Mouse (Mus musculus) midbrain, embryonic 14.5 days (tissue): Measurements from ENCODE around the gene Mybph. TPM values are rescaled to one million over a fixed set of nuclear protein-coding genes. Genes with fewer than 3 reads are reported as not detected.

Source experiments
- ATAC-seq: fragments of 200-750 bp; cut with Nextera tagmentation; 2 replicates; pipeline ENCODE4 v1.8.0; 2017; ENCODE audit warnings: moderate number of reproducible peaks, moderate library complexity; ENCODE audit not compliant: low FRiP score, low TSS enrichment
- DNase-seq: peaks from one replicate; pipeline ENCODE4 v3.0.0-alpha.2; 2015
- H3K27ac ChIP-seq: fragments of 300-500 bp; sonication (generic); replicated peaks from 2 replicates; pipeline ENCODE4 v1.5.1; 2014; ENCODE audit warnings: mild to moderate bottlenecking, low read depth, low read length, moderate library complexity
- H3K27me3 ChIP-seq: fragments of 300-500 bp; sonication (generic); 2 replicates; pipeline ENCODE4 v1.6.1; 2014; ENCODE audit warnings: low read length, control low read depth, mixed read lengths; ENCODE audit not compliant: control insufficient read depth, insufficient read depth
- H3K36me3 ChIP-seq: fragments of 300-500 bp; sonication (generic); 2 replicates; pipeline ENCODE4 v1.6.1; 2014; ENCODE audit warnings: low read length, control low read depth; ENCODE audit not compliant: control insufficient read depth, insufficient read depth
- H3K4me1 ChIP-seq: fragments of 300-500 bp; sonication (generic); 2 replicates; pipeline ENCODE4 v1.6.1; 2014; ENCODE audit warnings: mild to moderate bottlenecking, antibody characterized with exemption, low read length, control low read depth; ENCODE audit not compliant: control insufficient read depth, insufficient read depth
- H3K4me2 ChIP-seq: fragments of 300-500 bp; sonication (generic); 2 replicates; pipeline ENCODE4 v1.6.1; 2014; ENCODE audit warnings: mild to moderate bottlenecking, low read length, moderate library complexity
- H3K4me3 ChIP-seq: fragments of 300-500 bp; sonication (generic); replicated peaks from 2 replicates; pipeline ENCODE4 v1.5.1; 2014; ENCODE audit warnings: low read depth, low read length
- H3K9ac ChIP-seq: fragments of 300-500 bp; sonication (generic); replicated peaks from 2 replicates; pipeline ENCODE4 v1.6.1; 2014; ENCODE audit warnings: mild to moderate bottlenecking, low read length, moderate library complexity
- H3K9me3 ChIP-seq: fragments of 300-500 bp; sonication (generic); 2 replicates; pipeline ENCODE4 v1.6.1; 2016; ENCODE audit warnings: low read length, control low read depth, mixed read lengths; ENCODE audit not compliant: control insufficient read depth
- WGBS: fragments of 180-500 bp; shearing (Covaris S2); extraction: QIAGEN DNeasy Blood & Tissue Kit; methylation state at CpG from one replicate; pipeline ENCODE4 v1.1.7; 2014; 5-methylcytosine and 5-hydroxymethylcytosine counted together
- polyA plus RNA-seq: library from polyadenylated mRNA; unstranded; fragments of >200 nt; fragmentation: Nextera tagmentation; extraction: Ambion mirVana; gene quantifications from 2 replicates; pipeline ENCODE4 v1.2.1, GENCODE M21; 2014

Mybph gene
- polyA plus RNA-seq, 1 experiment from 2014 or later = 0.12 TPM

GRCm38 (mm10) chr1:134192024-134192423, 1.2 kb upstream of the Mybph start:
- no peak overlapping the region for H3K27ac ChIP-seq
- 68% methylated on average over 4 of the region's 4 CpGs for WGBS
- H3K4me1 ChIP-seq = peaks cover 22% of the 10 kb centered on the region
- H3K4me3 ChIP-seq = no peak overlapping the region
- no peak overlapping the region for H3K9ac ChIP-seq
- H3K27me3 ChIP-seq = no peaks in the 10 kb centered on the region
- DNase-seq (no peak), ATAC-seq (no peak)
- no peaks in the 10 kb centered on the region for H3K9me3 ChIP-seq
- no peaks in the 10 kb centered on the region for H3K36me3 ChIP-seq
- H3K4me2 ChIP-seq = no peak overlapping the region

- Histone ChIP-seq H3K27ac (no peak overlapping the region), H3K27me3 (no peaks in the 10 kb centered on the region), H3K9ac (no peak overlapping the region), H3K4me2 (no peak overlapping the region), H3K9me3 (no peaks in the 10 kb centered on the region), H3K4me1 (peaks cover 9% of the 10 kb centered on the region), H3K4me3 (no peak overlapping the region), H3K36me3 (no peaks in the 10 kb centered on the region)
- ATAC-seq = no peak
- no peak for DNase-seq
- WGBS = 73% methylated on average over 7 of the region's 7 CpGs
Measured at GRCm38 (mm10) chr1:134193674-134194197, 488 bp downstream of the Mybph start.

- WGBS = 80% methylated on average over 16 of the region's 16 CpGs
- Histone ChIP-seq H3K4me2 (no peak overlapping the region), H3K27me3 (no peaks in the 10 kb centered on the region), H3K27ac (no peak overlapping the region), H3K4me3 (no peak overlapping the region), H3K9ac (no peak overlapping the region), H3K36me3 (no peaks in the 10 kb centered on the region), H3K4me1 (peaks cover 1% of the 10 kb centered on the region), H3K9me3 (no peaks in the 10 kb centered on the region)
- DNase-seq = no peak
- ATAC-seq = no peak
Measured at GRCm38 (mm10) chr1:134194298-134195022, 1.2 kb downstream of the Mybph start.

GRCm38 (mm10) chr1:134195117-134195516, 1.9 kb downstream of the Mybph start:
- Histone ChIP-seq H3K4me3 (no peak overlapping the region), H3K27me3 (no peaks in the 10 kb centered on the region), H3K9ac (no peak overlapping the region), H3K4me1 (no peaks in the 10 kb centered on the region), H3K9me3 (no peaks in the 10 kb centered on the region), H3K27ac (no peak overlapping the region), H3K4me2 (no peak overlapping the region), H3K36me3 (no peaks in the 10 kb centered on the region)
- WGBS = 73% methylated on average over 2 of the region's 2 CpGs
- no peak for ATAC-seq
- DNase-seq = no peak

GRCm38 (mm10) chr1:134195571-134195970, 2.3 kb downstream of the Mybph start:
- H3K27me3 ChIP-seq = no peaks in the 10 kb centered on the region
- H3K9ac ChIP-seq = no peak overlapping the region
- no peak overlapping the region for H3K27ac ChIP-seq
- no peaks in the 10 kb centered on the region for H3K36me3 ChIP-seq
- 53% methylated on average over 3 of the region's 3 CpGs for WGBS
- no peak for ATAC-seq
- no peaks in the 10 kb centered on the region for H3K4me1 ChIP-seq
- H3K9me3 ChIP-seq = no peaks in the 10 kb centered on the region
- H3K4me2 ChIP-seq = no peak overlapping the region
- no peak for DNase-seq
- H3K4me3 ChIP-seq = no peak overlapping the region

GRCm38 (mm10) chr1:134195979-134196378, 2.7 kb downstream of the Mybph start:
- H3K4me1 ChIP-seq = no peaks in the 10 kb centered on the region
- no peaks in the 10 kb centered on the region for H3K9me3 ChIP-seq
- H3K9ac ChIP-seq = no peak overlapping the region
- no peaks in the 10 kb centered on the region for H3K27me3 ChIP-seq
- H3K36me3 ChIP-seq = no peaks in the 10 kb centered on the region
- no peak overlapping the region for H3K27ac ChIP-seq
- DNase-seq = peak; percentile 31
- H3K4me2 ChIP-seq = no peak overlapping the region
- ATAC-seq = no peak
- 56% methylated on average over 4 of the region's 4 CpGs for WGBS
- H3K4me3 ChIP-seq = no peak overlapping the region

GRCm38 (mm10) chr1:134196386-134196785, 3.1 kb downstream of the Mybph start:
- H3K4me1 ChIP-seq = no peaks in the 10 kb centered on the region
- H3K4me2 ChIP-seq = no peak overlapping the region
- WGBS = 72% methylated on average over 4 of the region's 4 CpGs
- no peaks in the 10 kb centered on the region for H3K27me3 ChIP-seq
- H3K9ac ChIP-seq = no peak overlapping the region
- no peak overlapping the region for H3K4me3 ChIP-seq
- H3K36me3 ChIP-seq = no peaks in the 10 kb centered on the region
- DNase-seq (peak; percentile 28), ATAC-seq (no peak)
- H3K27ac ChIP-seq = no peak overlapping the region
- H3K9me3 ChIP-seq = no peaks in the 10 kb centered on the region

GRCm38 (mm10) chr1:134197325-134197982, 4.2 kb downstream of the Mybph start:
- no peaks in the 10 kb centered on the region for H3K27me3 ChIP-seq
- H3K4me2 ChIP-seq = no peak overlapping the region
- ATAC-seq (no peak), DNase-seq (no peak)
- no peaks in the 10 kb centered on the region for H3K4me1 ChIP-seq
- H3K9me3 ChIP-seq = no peaks in the 10 kb centered on the region
- no peak overlapping the region for H3K27ac ChIP-seq
- 76% methylated on average over 15 of the region's 15 CpGs for WGBS
- no peak overlapping the region for H3K4me3 ChIP-seq
- H3K9ac ChIP-seq = no peak overlapping the region
- H3K36me3 ChIP-seq = no peaks in the 10 kb centered on the region
